Mouse (Mus musculus): Measurements from ENCODE around the gene Csf1.

Csf1 gene

GRCm38 (mm10) chr3:107778016-107778415 is 17.7 kb upstream of the Csf1 start:
- no peak for DNase-seq

GRCm38 (mm10) chr3:107776295-107776694 is 16.0 kb upstream of the Csf1 start:
- DNase-seq: no peak

- no peak for DNase-seq
Observed at GRCm38 (mm10) chr3:107775736-107776135, 15.5 kb upstream of the Csf1 start.

GRCm38 (mm10) chr3:107775056-107775455 is 14.8 kb upstream of the Csf1 start:
- DNase-seq: no peak

- no peak for DNase-seq
Observed at GRCm38 (mm10) chr3:107772860-107773259, 12.6 kb upstream of the Csf1 start.

- no peak for DNase-seq
Observed at GRCm38 (mm10) chr3:107769692-107770091, 9.4 kb upstream of the Csf1 start.

- no peak for DNase-seq
Observed at GRCm38 (mm10) chr3:107768104-107768989, 8.1 kb upstream of the Csf1 start.

GRCm38 (mm10) chr3:107766804-107767203 is 6.5 kb upstream of the Csf1 start:
- no peak for DNase-seq

- DNase-seq: no peak
Observed at GRCm38 (mm10) chr3:107765979-107766378, 5.7 kb upstream of the Csf1 start.

- DNase-seq: no peak
Observed at GRCm38 (mm10) chr3:107763552-107763951, 3.3 kb upstream of the Csf1 start.

- no peak for DNase-seq
Observed at GRCm38 (mm10) chr3:107761446-107761845, 1.2 kb upstream of the Csf1 start.

- no peak for DNase-seq
Observed at GRCm38 (mm10) chr3:107760771-107761170, 502 bp upstream of the Csf1 start.

GRCm38 (mm10) chr3:107758638-107759037 is 1.6 kb downstream of the Csf1 start:
- DNase-seq: no peak

- no peak for DNase-seq
Observed at GRCm38 (mm10) chr3:107758176-107758575, 2.1 kb downstream of the Csf1 start.

- no peak for DNase-seq
Observed at GRCm38 (mm10) chr3:107757365-107758129, 2.7 kb downstream of the Csf1 start.

GRCm38 (mm10) chr3:107756481-107756866 is 3.8 kb downstream of the Csf1 start:
- DNase-seq: no peak

GRCm38 (mm10) chr3:107755702-107756480 is 4.4 kb downstream of the Csf1 start:
- DNase-seq: no peak

GRCm38 (mm10) chr3:107754632-107755031 is 5.6 kb downstream of the Csf1 start:
- DNase-seq: peak; percentile 64

GRCm38 (mm10) chr3:107751607-107752006 is 8.7 kb downstream of the Csf1 start:
- DNase-seq: no peak

- no peak for DNase-seq
Observed at GRCm38 (mm10) chr3:107750775-107751540, 9.3 kb downstream of the Csf1 start.

- DNase-seq: no peak
Observed at GRCm38 (mm10) chr3:107749446-107749845, 10.8 kb downstream of the Csf1 start.

- no peak for DNase-seq
Observed at GRCm38 (mm10) chr3:107748260-107748955, 11.9 kb downstream of the Csf1 start.
